Mouse (Mus musculus) heart, postnatal 10 days (tissue): ENCODE results near the gene Cdcp1. TPM values are rescaled to one million over a fixed set of nuclear protein-coding genes. Genes with fewer than 3 reads are reported as not detected.

Experiments used
- DNase-seq, 2 experiments: peaks; one replicate each; pipeline ENCODE4 v3.0.0; 2021
- intact Hi-C: fragments of 180-260 bp; cut with DNase I; formaldehyde crosslinking; loops from one replicate; pipeline ENCODE4 v1.15.1; 2025
- total RNA-seq, 2 experiments: library from RNA; stranded (reverse); gene quantifications; 2 replicates each; pipeline ENCODE4 v1.2.3; 2021

Gene Cdcp1
- under 1 TPM; 0.07 to 0.20 TPM for total RNA-seq

DNA sequence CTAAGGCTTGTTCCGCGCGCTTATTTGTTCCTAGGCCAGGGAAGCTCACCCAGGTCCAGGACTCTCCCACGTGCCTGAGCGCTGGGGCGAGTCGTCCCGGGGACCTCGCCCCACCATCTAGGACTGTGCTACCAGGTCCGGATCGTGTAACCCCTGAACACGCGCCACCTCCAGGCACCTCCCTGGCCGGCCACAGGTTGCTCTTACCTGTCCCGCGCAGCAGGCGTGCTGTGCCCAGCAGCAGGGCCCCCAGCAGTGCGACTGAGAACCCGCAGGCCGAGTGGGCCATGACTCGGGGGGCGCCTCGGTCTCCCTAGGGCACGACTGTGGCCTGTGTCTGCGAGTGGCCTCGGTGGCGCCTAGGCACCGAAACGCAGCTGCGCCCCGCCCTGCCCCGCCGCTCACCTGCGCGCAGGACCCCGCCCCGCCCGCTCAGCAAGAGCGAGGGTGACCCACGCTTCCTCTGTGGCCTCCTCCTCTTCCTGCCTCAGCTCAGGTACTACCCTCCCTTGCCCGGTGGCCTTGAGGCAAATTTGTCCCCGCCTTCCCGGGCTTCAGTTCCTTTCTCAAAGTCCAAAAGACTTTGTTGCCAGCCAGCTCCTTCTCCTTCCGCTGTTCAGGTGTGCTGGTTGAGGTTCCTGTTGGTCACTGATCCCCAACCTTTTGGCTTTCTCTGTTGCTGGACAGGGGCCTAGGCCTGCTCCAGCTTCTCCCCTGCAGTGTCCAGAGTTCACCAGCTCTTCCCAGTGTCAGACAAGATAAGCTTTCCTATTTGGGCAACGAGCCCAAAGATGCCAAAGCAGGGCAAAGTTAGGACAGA, at the start of gene Cdcp1:
Gene Cdcp1, minus strand, starts transcription at position 418 of the 820 bp plus-strand sequence.
- DNase-seq = no peak
- intact Hi-C loops = no loop called here

DNA sequence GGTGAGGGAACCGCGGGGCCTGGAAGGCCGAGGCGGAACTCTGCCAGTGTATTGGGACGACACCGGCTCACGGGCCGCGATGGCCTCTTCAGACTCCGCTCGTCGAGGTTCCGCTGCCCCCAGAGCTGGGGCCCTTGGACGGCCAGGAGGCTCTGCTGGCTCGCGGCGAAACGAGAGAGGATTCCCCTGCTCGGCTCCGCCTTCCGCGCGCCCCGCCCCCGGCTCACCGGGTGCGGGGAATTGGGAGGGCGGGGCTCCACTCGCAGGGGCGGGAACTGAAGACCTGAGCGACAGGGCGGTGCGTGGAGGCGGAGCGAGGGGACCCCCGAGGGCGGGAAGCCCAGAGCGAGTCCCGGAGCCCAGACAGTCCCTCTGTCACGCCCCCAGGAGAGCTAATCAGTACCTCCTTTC, 44.8 kb upstream of the Cdcp1 start, which contains the start of gene Tmem158:
Gene Tmem158, minus strand, starts transcription at position 154 of the 411 bp plus-strand sequence.
- DNase-seq = peak; percentile 82 to 87
- intact Hi-C loops = loop anchor here (5.0 kb wide), 1 partner anchor 107 kb away; the partner anchor contains the start of gene Lars2

DNA sequence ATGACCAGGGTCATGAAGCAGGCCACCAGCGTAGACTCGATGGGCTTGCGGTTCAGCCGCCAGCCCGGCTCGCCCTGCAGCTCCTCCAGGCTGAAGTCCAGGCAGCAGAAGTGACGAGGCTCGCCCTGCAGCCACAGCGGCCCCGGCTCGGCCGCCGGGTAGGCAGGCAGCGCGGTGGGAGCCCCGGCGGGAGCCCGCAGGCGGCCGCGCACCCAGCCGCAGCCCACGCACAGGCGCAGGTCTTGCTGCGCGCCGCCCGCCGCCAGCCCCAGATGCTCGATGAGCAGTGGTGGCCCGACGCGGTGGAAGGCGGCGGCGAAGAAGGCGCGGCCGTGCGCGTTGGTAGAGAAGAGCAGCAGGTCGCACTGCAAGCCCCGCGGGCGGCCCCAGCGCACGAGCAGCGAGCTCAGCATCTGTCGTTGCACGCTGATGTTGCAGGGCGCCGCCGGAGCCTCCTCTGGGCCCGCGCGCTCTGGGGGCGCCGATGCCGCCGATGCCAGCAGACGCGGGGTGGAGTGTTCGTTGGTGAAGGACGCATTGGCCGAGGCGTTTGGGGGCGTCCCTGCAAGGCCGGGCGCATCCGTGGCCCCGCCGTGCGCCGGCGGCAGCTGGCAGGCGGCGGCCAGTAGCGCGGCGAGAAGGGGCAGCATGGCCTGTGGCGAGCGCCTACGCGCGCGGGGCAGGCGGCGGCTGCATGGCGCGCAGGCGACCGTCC, 44.2 kb upstream of the Cdcp1 start:
- no peak for DNase-seq

DNA sequence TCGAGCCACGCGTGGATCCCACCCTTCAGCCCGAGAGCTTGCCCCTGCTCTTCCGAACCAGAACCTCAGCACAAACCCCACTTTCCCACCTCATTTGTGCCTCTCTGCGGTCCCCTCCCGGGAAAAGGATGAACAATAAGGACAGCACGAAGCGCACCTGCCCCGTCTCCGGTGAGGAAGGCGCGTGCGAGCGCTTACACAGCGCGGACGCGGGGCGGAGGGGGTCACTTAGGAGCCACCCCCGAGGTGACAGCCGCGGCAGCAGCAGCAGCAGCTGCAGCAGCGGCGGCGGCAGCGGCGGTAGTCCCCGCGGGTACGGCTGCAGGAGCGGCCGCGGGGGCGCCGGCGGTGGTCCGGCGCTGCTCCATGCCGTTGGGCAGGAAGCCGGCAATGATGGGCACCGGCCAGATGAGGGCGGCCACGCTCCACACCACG, 43.6 kb upstream of the Cdcp1 start:
- peak; percentile 89 to 90 for DNase-seq
- intact Hi-C loops = loop anchor here (2.0 to 5.0 kb wide), 2 partner anchors 181 to 263 kb away; no protein-coding TSS in a partner anchor

More for the DNA sequence above, 44.2 kb upstream of the Cdcp1 start:
- intact Hi-C loops = loop anchor here (2.0 to 5.0 kb wide), 3 partner anchors 107 to 262 kb away; partner anchors contain the start of gene Lars2

DNA sequence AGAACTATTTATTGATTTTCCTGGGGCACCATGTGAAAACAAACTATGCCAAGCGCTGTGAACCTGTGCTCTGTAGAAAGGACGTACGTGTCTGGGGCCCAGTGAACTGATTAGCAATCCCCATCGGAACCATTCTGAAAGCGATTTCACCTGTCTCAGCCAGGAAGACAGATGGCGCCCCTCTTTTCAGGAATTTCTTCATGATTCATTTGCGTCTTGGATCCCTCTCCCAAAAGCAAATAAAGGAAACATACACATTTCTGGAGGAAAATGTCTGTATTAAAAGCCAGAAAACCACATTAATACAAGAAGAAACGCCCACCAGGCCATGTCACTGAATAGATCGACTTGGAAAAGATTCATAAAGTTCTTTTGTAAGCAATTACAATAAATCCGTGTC, 43.0 kb upstream of the Cdcp1 start:
- DNase-seq = no peak

DNA sequence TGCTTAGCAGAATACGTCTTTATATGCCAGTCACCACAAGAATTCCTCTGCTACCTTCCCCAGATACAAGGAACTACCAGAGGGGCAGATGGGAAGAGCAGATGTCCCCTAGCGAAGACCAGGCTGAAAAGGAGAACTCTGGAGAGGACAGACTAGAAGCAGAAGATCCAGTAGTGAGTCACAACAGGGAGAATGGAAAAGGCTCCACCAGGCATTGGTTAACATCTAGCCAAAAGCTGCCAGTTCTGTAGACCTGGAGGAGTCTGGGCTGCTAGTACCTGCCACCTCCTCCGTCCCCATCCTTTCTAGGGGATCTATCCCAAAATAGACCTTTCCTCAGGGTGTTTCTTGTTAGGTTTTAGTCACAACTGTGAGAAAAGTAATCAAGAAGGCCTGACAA, 39.9 kb upstream of the Cdcp1 start:
- DNase-seq = no peak
- intact Hi-C loops = loop anchor here (5.0 kb wide), 1 partner anchor 267 kb away; no protein-coding TSS in a partner anchor

More for the DNA sequence above, 43.0 kb upstream of the Cdcp1 start:
- intact Hi-C loops = loop anchor here (2.0 to 5.0 kb wide), 2 partner anchors 182 to 264 kb away; no protein-coding TSS in a partner anchor

DNA sequence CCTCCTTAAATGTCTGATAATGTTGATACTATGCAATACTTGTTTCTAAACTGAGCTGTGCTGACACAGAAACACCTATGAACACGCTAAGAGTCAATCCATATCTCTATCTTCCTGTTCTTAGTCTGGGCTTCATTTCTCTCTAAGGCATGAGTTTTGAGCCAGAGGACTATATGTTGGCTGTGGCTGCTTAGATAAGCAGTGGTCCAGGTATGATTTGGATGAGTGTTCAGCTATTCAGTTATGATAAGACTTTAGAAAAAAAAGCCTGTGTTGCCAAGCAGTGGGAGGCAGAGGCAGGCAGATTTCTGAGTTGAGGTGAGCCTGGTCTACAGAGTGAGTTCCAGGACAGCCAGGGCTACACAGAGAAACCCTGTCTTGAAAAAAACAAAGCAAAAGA, 32.2 kb upstream of the Cdcp1 start:
- intact Hi-C loops = no loop called here
- no peak for DNase-seq

DNA sequence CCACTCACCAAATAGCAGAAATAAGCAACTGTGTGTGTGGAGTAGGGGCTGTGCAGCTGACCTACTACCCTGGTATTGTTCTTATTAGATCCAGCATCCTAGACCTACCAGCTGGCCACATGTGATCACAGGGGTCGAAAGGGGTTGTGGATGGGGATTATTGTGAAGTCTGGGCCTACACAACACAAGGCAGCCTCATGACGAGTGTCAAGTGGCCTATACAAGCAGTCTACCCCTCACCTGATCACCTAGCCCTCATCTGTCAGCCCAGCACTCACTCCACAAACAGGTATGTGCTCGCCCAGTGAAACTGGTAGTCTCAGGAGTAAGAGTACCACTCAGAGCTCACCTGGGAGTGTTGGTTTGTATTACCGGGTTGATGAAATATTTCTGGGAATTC, 29.3 kb upstream of the Cdcp1 start:
- intact Hi-C loops = no loop called here

DNA sequence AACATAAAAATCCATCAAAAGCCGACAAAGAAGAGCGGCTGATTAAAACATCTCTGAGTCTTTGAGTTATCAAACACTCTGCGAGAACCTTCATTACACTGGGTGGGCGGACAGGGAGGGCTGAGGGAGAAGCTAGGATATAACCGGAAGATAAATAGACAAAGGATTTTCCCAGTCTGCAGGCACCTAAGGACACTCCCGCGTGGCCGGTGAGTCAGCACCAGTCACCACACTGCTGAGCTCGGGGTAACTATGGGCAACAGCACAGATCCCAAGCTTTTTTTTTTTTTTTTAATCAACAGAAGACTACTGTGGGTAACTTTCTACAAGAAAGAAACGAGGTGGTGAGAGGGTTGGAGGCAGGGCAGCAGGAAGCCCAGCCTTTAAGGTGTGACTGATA, 28.1 kb upstream of the Cdcp1 start:
- intact Hi-C loops = no loop called here

More for the DNA sequence above, 29.3 kb upstream of the Cdcp1 start:
- DNase-seq = no peak

DNA sequence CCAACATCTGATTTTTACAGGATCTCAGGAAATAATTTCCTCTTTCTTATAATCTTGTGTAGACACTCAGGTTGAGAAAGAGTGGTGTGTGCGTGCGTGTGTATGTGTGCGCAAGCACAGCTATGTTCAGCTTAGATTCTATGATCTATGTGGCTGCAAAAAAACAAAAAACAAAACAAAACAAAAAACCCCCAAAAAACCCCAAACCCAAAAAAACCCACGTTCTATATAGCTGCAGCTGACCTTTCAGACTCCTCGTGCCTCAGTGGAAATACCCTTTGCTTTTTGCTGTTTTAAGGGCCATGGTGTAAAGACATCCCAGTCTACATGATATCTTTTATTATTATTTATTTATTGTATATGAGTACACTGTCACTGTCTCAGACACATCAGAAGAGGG, 25.4 kb upstream of the Cdcp1 start:
- DNase-seq = no peak
- intact Hi-C loops = no loop called here

More for the DNA sequence above, 28.1 kb upstream of the Cdcp1 start:
- DNase-seq = no peak

DNA sequence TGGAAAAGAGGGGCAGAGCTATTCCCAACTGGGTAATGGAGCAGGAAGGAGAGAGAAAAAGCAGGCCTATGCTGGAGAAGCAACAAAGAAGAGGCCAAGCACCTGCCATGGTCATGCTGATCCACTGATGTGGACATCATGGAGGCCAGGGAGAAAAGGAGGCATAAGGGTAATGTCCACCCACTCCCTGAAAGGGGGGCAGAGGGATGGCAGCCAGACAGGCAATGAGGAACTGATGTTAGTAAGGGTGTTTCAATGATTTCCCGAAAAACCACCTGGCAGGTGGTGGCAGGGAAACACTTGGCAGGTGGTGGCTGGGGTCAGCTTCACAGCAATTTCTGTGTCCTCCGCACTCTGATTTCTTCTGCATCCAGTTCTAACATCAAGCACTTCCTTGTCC, 24.9 kb upstream of the Cdcp1 start:
- DNase-seq = no peak
- intact Hi-C loops = no loop called here

DNA sequence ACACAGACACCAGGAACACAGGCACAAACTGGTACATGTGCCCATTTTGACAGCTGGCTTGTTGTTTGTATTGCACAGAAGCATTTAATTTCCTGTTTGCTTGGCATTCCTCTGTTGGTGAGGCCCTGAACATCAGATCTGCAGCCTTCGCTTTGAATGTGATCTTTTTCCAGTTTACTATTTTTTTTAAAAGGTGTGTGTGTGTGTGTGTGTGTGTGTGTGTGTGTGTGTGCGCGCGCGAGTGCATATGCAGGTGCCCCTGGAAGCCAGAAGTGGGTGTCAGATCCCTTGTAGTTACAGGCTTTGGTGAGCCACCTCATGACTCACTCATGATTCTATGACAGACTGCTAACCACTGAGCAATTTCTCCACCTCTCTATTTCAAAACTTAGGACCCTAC, 24.4 kb upstream of the Cdcp1 start:
- intact Hi-C loops = no loop called here
- DNase-seq = no peak

DNA sequence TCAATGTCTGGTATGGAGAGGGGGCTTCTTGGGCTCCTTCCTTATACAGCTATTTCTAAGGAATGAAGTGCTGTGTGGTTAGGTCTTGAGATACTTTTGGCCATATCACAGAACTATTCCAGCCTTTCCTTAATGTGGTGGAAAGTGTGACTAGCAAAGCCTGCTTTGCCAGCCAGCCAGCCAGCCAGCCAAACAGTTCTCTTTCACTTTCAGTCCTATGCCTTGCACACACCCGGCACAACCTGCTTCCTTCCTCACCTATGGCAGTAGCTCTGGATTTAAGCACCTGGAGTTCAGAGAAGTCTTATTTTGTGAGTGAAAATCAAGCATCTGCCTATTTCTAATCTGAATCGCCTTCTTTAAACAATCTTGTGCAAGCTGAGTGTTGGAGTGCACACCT, 23.8 kb upstream of the Cdcp1 start:
- DNase-seq = no peak
- intact Hi-C loops = no loop called here

DNA sequence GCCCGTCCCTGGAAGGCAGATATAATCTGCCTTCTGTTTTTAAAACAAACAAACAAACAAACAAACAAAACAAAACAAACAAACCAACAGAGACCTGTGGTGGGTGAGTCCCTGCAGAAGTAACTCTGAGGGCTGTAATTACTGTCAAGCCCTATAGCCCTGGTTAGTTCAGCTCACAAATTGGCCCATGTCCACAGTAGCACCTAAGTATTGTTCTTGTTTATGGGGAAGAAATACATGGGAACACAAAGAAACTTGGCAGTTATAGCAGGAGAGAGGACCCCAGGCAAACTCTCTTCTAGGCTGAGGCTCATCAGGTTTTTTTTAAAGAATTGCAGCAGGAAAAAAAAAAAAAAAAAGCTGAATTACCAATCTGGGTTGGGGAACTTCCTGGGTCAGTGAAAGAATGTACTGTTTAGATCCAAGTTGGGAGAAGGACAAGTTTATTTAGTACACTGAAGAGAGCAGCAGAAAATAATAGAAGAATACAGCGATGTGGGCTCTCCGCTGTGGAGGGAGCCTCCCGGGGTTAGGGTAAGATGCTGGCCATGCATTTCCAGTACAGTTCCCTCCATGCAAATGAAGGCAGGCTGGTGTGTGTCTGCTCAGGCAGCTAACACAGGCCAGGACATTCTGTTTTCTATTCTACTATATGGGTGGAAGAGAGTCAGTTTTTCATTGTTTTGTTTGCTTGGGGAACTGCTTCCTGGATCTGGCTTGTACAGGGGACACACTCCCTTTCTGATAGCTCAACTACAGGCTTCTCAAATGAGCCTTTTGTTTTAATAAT, 22.6 kb upstream of the Cdcp1 start:
- DNase-seq = peak; percentile 25 to 35
- intact Hi-C loops = no loop called here

DNA sequence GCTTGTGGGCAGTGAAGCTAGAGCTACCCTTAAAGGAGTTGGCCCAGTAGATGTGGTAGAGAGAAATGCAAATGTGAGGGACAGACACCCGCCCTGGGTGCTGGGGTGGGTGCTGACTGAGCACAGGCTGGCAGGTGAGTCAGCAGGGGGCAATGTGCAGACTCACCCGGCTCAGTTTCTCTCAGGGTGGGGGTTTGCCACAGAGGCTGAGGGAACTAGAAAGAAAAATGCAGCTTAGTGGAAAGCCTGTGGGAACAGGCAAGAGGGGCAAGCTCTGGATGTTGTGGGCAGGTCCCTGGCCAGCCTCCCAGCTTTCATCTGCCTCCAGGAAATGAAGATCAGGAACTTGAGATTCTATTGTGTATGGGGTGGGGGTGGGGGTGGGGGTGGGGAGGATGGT, 21.9 kb upstream of the Cdcp1 start:
- intact Hi-C loops = no loop called here
- peak; percentile 59 to 64 for DNase-seq

DNA sequence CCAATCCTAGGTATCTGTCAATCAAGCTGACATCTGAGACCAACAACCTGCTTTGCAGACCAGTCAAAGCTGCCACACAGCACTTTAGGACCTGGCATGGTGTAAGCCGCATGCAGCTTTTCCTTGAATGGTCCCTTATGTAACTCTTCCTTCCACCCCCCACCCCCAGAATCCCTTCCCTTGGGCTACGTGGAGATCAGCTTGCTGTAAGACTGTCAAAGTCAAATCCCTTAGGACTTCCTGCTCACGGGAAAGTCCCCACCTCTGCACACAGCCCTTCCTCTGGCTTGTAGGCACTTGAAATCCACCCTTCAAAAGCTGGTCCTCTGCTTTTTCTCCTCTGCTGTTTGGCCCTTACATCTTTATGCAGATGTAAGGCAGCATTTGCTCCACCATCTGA, 19.8 kb upstream of the Cdcp1 start:
- DNase-seq = no peak
- intact Hi-C loops = no loop called here

DNA sequence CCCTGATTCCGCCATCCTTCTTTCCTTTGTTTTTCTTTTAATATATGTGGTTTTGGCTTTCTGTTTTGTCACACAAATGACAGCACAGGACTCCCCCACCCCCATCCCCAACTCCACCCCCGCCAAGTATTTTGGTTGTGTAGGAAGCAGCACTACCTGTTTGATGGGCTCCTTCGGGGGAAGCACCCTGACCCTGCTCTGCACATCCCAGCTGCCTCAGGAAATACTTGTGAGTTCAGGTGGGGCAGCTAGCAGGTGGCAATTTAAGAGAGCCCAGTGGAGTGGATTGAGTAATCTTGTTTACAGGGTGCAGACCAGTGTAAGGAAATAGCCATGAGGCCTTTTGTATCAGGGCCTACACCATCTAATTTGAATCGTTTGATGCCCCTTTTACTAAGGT, 14.0 kb upstream of the Cdcp1 start:
- DNase-seq = no peak
- intact Hi-C loops = no loop called here

DNA sequence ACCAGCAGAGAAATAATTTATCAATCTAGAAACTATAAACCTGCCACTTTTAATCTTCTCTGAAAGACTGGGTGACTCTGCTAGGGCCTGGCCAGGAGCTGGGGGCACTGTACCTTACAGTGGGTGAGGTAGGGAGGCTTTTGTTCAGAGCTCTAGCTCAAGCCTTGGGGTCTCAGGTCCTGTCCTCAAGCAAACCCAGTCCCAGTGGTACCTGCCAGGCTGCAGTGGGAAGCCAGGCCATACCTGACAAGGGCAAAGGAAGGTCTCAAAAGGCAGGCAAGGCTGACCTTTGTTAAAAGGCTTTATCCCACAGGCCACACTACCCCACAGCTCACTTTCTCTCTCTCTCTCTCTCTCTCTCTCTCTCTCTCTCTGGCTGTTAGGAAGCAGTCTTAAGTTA, 12.8 kb upstream of the Cdcp1 start:
- intact Hi-C loops = no loop called here

DNA sequence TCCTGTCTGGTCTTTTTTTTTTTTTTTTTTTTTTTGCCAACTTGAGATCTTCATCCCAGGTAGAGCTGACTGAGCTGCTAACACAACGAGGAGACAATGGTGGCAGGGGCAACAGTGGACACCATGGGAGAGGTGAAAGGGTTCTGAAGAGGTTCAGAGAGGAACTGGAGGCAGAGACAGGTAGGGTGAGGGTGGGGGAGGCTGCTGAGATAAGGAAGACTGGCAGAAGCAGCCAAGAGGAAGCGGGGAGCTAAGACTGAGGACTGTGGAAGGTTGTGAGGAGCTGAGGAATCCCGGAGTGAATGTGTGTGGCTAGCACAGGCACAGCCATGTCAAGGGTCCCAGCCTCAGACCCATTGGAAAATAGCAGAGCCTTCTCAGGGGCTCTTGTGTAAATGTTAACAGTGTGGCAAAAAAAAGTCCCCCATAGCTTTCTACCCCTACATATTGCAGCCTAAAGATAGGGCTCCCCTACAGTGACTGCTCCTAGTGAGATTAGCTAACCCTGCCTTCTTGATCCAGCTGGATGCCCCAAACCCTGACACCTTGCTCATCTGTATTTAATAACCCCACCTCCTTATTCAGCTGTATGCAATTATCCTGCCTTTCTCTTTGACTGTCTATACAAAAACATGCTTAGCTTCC, 11.4 kb upstream of the Cdcp1 start:
- no peak for DNase-seq
- intact Hi-C loops = no loop called here

More for the DNA sequence above, 12.8 kb upstream of the Cdcp1 start:
- DNase-seq = no peak

DNA sequence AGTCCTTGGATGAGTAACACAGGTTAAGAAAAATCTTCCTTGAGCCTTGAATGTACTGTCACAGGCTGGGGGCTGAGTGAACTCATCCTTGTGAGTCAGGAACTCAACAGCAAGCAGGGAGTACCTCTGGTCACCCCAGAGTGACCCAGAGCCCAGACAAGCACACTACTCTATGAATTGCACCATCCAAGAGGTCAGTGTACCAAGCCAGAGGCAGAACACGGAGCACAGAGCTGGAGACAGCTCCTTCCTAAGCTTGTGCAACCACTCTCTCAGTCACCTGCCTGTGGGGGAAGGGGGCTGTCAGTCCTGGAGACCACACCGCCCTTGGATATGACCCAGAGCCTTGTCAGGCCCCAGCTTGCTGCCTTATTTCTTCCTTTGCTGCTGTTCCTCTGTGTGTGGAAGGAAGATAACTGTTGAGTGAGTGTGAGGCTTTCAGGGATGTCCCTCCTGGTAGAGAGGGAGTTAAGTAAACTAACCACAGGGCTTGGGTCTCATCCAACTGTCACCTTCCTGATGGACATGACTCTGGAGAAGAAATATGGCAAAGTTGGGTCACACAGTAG, 9.1 kb upstream of the Cdcp1 start:
- intact Hi-C loops = no loop called here

More for the DNA sequence above, 9.1 kb upstream of the Cdcp1 start:
- DNase-seq = no peak
